Mouse (Mus musculus): Measurements from ENCODE around the gene Eif3i. TPM values are rescaled to one million over a fixed set of nuclear protein-coding genes. Genes with fewer than 3 reads are reported as not detected.

Gene Eif3i
- polyA plus RNA-seq, 1 experiment from 2014 or later = 212 TPM

DNA sequence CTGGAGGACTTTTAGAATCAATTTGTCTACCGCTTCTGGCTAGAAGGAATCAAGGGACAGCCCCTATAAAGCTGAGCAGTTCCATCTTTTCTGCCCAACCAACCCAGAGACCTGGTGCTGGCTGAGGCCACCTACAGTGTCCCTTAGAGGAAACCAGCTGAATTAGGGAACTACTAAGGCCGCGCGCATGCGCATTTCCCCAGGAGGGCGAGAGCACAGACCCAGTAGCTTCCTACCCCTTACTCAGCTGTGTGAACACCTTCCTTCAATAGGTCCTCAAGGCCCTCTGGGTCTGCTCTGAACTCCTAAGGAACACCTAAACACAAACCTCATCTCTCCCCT, 24.6 kb upstream of the Eif3i start:
- Histone ChIP-seq H3K4me2 (peak overlapping the region; percentile 82), H3K9me3 (no peaks in the 10 kb centered on the region), H3K27me3 (no peaks in the 10 kb centered on the region), H3K4me1 (peaks cover 32% of the 10 kb centered on the region), H3K27ac (peak overlapping the region; percentile 91), H3K4me3 (replicated peaks) (peak overlapping the region; percentile 66), H3K9ac (peak overlapping the region; percentile 84), H3K36me3 (replicated peaks) (peaks cover 42% of the 10 kb centered on the region)
- ATAC-seq (ENCODE audit: low FRiP score) = peak; percentile 40
- WGBS = 3% methylated on average over 6 of the region's 6 CpGs

DNA sequence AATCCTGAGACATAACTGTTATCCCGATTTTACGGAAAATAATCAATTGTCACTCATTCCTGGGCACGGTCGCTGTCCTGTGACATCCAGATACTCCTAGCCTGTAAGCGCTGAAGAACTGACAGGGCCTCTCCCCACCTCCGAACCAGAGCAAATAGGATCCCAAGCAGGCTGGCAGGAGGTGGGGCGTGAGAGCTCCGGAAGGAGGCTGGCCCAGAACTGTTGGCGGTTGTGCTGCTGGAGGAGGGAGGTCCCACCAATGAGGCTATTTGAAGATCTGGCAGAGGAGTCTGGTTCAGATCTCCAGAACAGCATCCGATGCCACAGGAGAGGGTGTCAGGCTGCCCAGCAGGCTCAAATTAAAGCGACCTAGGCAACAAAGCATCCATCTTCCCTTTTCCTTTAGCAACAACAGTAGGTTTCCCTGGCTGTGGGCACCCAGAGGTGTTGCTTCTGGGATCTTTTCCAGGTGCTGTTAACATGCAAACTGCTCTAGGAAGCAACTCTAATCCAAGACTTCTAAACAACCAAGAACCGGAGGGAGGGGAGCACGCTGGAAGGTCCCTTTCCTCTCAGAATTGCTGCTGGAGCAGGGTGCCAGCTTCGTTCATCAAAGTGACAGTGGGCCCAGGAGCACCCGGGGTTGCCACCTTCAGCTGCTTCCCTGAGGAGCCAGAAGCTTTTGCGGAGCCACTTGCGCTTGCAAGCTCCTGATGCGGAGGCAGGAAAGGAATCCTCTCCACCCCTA, 24.0 kb upstream of the Eif3i start:
- H3K36me3 ChIP-seq (replicated peaks) = peaks cover 36% of the 10 kb centered on the region
- H3K4me2 ChIP-seq = peak overlapping the region; percentile 82
- H3K4me1 ChIP-seq = peaks cover 32% of the 10 kb centered on the region
- H3K9ac ChIP-seq = peak overlapping the region; percentile 84
- H3K4me3 ChIP-seq (replicated peaks) = peak overlapping the region; percentile 66
- peak; percentile 90 for ATAC-seq (ENCODE audit: low FRiP score)
- no peaks in the 10 kb centered on the region for H3K9me3 ChIP-seq
- H3K27me3 ChIP-seq = no peaks in the 10 kb centered on the region
- 2% methylated on average over 18 of the region's 18 CpGs for WGBS
- H3K27ac ChIP-seq = peak overlapping the region; percentile 91

GRCm38 (mm10) chr4:129623681-129624091, 23.2 kb upstream of the Eif3i start, which contains the start of gene Ccdc28b:
TSS of gene Ccdc28b (minus strand) at chr4:129623947.
- peaks cover 32% of the 10 kb centered on the region for H3K4me1 ChIP-seq
- peak within 1 kb of the TSS; percentile 82 for H3K4me2 ChIP-seq
- no peaks in the 10 kb centered on the region for H3K27me3 ChIP-seq
- peak; percentile 45 for ATAC-seq (ENCODE audit: low FRiP score)
- H3K9ac ChIP-seq = peak within 1 kb of the TSS; percentile 84
- H3K9me3 ChIP-seq = no peaks in the 10 kb centered on the region
- H3K27ac ChIP-seq = peak within 1 kb of the TSS; percentile 91
- peak within 1 kb of the TSS; percentile 66 for H3K4me3 ChIP-seq (replicated peaks)
- H3K36me3 ChIP-seq (replicated peaks) = peaks cover 29% of the 10 kb centered on the region
- WGBS = under 1% methylated on average over 10 of the region's 10 CpGs

- Histone ChIP-seq H3K9me3 (no peaks in the 10 kb centered on the region), H3K36me3 (replicated peaks) (peaks cover 21% of the 10 kb centered on the region), H3K27ac (peak overlapping the region; percentile 91), H3K4me2 (peak overlapping the region; percentile 82), H3K27me3 (no peaks in the 10 kb centered on the region), H3K4me1 (peaks cover 38% of the 10 kb centered on the region), H3K9ac (peak overlapping the region; percentile 84), H3K4me3 (replicated peaks) (peak overlapping the region; percentile 66)
- 27% methylated on average over 8 of the region's 8 CpGs for WGBS
- ATAC-seq (ENCODE audit: low FRiP score) = no peak
Measured at GRCm38 (mm10) chr4:129622803-129623535, 22.5 kb upstream of the Eif3i start.

- no peak for ATAC-seq (ENCODE audit: low FRiP score)
- no peaks in the 10 kb centered on the region for H3K27me3 ChIP-seq
- peak overlapping the region; percentile 82 for H3K4me2 ChIP-seq
- peaks cover 41% of the 10 kb centered on the region for H3K4me1 ChIP-seq
- H3K4me3 ChIP-seq (replicated peaks) = peak overlapping the region; percentile 66
- no peaks in the 10 kb centered on the region for H3K9me3 ChIP-seq
- no peak overlapping the region for H3K27ac ChIP-seq
- WGBS = 81% methylated on average over 11 of the region's 11 CpGs
- H3K9ac ChIP-seq = peak overlapping the region; percentile 84
- peaks cover 16% of the 10 kb centered on the region for H3K36me3 ChIP-seq (replicated peaks)
Measured at GRCm38 (mm10) chr4:129622120-129622802, 21.8 kb upstream of the Eif3i start.

GRCm38 (mm10) chr4:129621283-129621841, 20.9 kb upstream of the Eif3i start:
- WGBS = 89% methylated on average over 8 of the region's 8 CpGs
- Histone ChIP-seq H3K36me3 (replicated peaks) (peaks cover 16% of the 10 kb centered on the region), H3K4me3 (replicated peaks) (no peak overlapping the region), H3K27me3 (no peaks in the 10 kb centered on the region), H3K4me1 (peaks cover 41% of the 10 kb centered on the region), H3K9me3 (no peaks in the 10 kb centered on the region), H3K27ac (no peak overlapping the region), H3K4me2 (no peak overlapping the region), H3K9ac (peak overlapping the region; percentile 2)
- ATAC-seq (ENCODE audit: low FRiP score) = no peak

DNA sequence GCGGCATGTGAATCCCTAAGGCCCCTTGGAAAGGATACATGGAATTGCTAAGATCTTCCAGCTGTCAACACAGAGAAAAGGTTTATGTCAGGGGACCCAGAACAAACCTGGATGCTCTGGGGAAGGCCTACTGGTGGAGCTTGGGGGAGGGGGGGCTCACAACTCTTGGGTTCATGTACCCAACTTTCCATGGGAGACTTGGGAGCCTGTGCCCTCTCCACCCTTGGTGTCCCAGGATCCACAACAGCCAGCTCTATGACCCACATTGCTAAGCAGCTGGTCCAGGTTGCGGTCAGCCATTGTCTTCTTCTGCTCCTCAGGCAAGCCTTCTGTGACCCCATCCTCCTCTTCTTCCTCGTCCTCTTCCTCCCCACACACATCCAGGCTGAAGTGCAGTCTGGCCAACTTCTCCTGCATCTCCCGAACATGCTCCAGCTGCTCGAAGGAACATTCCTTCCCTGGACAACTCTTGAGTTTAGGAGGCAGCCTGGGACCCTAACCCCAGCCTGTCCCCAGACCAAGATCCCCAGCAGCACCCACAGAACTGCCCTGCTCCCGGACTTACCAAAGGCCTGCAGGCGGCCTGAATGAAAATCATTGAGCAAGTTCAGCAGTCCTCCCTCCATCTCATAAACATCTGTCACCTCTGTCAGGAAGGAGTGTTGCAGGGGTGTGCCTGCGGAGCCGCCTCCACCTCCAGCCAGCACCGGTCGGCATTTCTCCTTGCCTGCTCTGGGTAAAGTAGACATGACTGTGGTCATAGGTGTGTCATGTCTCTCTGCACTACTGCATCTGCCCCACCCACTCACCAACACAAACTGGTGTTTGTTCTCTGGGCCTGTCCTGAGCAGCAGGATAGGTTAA, 20.2 kb upstream of the Eif3i start:
- no peaks in the 10 kb centered on the region for H3K27me3 ChIP-seq
- no peaks in the 10 kb centered on the region for H3K9me3 ChIP-seq
- peak overlapping the region; percentile 2; the same call in 1 of the 2 replicates for H3K9ac ChIP-seq
- H3K4me2 ChIP-seq = no peak overlapping the region
- ATAC-seq (ENCODE audit: low FRiP score) = no peak
- H3K27ac ChIP-seq = no peak overlapping the region
- peaks cover 40% of the 10 kb centered on the region for H3K4me1 ChIP-seq
- peaks cover 18% of the 10 kb centered on the region for H3K36me3 ChIP-seq (replicated peaks)
- H3K4me3 ChIP-seq (replicated peaks) = no peak overlapping the region
- 92% methylated on average over 11 of the region's 11 CpGs for WGBS

DNA sequence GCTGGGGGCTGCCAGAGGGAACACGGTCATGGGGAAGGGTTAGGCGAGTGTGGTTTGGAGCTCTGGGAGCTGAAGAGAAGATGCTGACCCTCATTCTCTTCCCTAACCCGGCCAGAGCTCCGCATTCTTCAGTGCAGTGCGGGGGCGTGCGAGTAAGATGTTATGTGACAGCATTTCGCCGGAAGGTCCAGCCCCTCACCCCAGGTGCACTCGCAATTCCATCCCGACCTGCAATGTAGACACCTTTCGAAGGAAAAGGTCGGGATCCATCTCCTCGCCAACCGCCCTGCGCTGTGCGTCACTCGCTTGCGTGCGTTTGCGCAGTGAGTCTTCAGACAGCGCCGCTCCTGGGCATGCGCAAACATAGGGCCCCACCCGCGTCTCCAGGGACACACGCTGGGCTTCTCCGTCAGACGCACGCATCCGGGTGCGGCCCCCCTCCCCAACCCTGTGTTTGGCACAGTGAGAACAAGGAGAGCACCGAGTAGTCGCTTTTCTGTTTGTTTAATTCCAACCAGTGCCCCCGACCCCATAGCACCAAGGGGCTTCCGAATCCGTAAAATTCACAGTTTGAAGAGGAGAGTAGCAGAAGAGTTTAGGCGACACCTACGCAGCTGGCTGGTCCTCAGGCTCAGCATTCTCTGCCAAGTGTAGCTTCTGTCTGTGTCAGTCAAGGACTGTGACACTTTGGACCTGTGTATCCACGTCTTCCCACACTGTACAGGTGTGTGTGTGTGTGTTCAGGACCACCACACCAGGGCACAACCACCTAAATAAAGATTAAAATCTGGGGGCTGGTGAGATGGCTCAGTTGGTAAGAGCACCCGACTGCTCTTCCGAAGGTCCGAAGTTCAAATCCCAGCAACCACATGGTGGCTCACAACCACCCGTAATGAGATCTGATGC, 18.6 kb upstream of the Eif3i start, which contains the start of gene Iqcc:
Gene Iqcc (minus strand): TSS at position 314 of the 906 bp plus-strand sequence.
- ATAC-seq (ENCODE audit: low FRiP score) = peak; percentile 91
- H3K36me3 ChIP-seq (replicated peaks) = peaks cover 18% of the 10 kb centered on the region
- WGBS = 5% methylated on average over 44 of the region's 44 CpGs
- H3K9me3 ChIP-seq = no peaks in the 10 kb centered on the region
- peak within 1 kb of the TSS; percentile 58 for H3K4me3 ChIP-seq (replicated peaks)
- H3K27ac ChIP-seq = peak within 1 kb of the TSS; percentile 81
- peaks cover 24% of the 10 kb centered on the region for H3K4me1 ChIP-seq
- H3K4me2 ChIP-seq = peak within 1 kb of the TSS; percentile 78
- no peaks in the 10 kb centered on the region for H3K27me3 ChIP-seq
- peak within 1 kb of the TSS; percentile 77 for H3K9ac ChIP-seq

GRCm38 (mm10) chr4:129618031-129618430, 17.6 kb upstream of the Eif3i start:
- Histone ChIP-seq H3K4me2 (peak overlapping the region; percentile 78), H3K36me3 (replicated peaks) (peaks cover 18% of the 10 kb centered on the region), H3K27ac (no peak overlapping the region), H3K4me3 (replicated peaks) (peak overlapping the region; percentile 58), H3K4me1 (peaks cover 21% of the 10 kb centered on the region), H3K9ac (peak overlapping the region; percentile 77; the same call in 1 of the 2 replicates), H3K27me3 (no peaks in the 10 kb centered on the region), H3K9me3 (no peaks in the 10 kb centered on the region)
- WGBS = 96% methylated on average over 5 of the region's 5 CpGs
- ATAC-seq (ENCODE audit: low FRiP score) = no peak

GRCm38 (mm10) chr4:129617121-129617641, 16.7 kb upstream of the Eif3i start:
- Histone ChIP-seq H3K36me3 (replicated peaks) (peaks cover 18% of the 10 kb centered on the region), H3K27me3 (no peaks in the 10 kb centered on the region), H3K4me1 (peaks cover 13% of the 10 kb centered on the region), H3K9me3 (no peaks in the 10 kb centered on the region), H3K9ac (no peak overlapping the region), H3K4me2 (no peak overlapping the region), H3K4me3 (replicated peaks) (no peak overlapping the region), H3K27ac (no peak overlapping the region)
- ATAC-seq (ENCODE audit: low FRiP score) = no peak
- 93% methylated on average over 7 of the region's 7 CpGs for WGBS
